Mouse (Mus musculus) ES-CJ7 (cell line): ENCODE measurements around the gene Galnt14.

ENCODE experiments used
- DNase-seq: peaks from one replicate; pipeline ENCODE4 v3.0.0; 2011; ENCODE audit warnings: low read depth, low spot score

The Galnt14 gene

DNA sequence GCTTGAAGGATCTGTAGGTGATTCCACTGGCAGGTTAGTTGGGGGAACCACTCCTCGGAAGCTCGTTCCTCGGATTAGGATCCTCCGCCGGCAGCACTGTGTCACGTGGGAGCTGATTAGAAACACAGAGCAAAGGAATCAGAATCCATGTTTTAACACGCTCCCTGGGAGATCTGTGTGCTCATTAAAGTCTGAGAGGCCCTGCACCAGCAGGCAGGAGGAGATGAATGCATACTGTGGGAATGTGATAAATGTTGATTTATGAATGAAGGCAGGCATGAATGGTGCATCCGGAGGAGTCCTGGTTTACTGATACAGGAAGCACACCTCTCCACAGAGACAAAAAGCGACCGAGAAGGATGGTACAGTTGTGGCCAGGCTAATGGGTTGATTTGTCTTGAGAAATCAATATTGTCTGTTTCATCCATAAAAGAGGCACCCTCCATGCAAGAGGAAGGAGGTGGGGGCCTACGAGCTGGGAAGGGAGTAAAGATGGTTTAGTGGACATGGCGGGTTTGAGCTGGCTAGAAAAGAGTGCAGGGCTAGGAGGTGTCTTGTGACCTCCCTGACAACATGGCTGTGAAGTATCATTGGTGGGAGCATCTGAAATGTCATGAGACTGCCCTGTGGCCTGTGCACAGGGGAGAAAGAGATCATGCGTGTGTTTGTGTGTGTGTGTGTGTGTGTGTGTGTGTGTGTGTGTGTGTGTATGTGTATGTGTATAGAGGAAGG is 202.3 kb downstream of the Galnt14 start:
- no peak for DNase-seq

DNA sequence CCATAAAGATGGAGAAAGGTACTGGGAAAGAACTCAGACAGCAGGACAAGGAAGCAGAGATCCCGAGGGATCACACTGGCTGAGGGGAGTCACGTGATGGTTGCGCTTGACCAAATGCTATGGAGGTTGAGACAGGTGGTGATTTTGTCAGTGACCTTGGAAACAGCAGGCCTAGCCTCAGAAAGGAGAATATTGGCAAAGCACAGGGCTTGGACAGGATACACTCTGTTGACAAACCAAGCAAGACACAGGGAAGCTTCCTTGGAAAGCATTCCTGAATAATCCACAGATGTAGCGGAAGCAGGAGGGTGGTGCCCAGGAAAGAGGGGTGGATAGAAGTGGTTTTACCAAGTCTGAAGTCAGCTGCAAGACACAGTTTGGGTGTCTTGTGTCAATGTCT is 206.1 kb downstream of the Galnt14 start:
- DNase-seq = no peak

GRCm38 (mm10) chr17:73502613-73503012 is 207.6 kb downstream of the Galnt14 start:
- no peak for DNase-seq

DNA sequence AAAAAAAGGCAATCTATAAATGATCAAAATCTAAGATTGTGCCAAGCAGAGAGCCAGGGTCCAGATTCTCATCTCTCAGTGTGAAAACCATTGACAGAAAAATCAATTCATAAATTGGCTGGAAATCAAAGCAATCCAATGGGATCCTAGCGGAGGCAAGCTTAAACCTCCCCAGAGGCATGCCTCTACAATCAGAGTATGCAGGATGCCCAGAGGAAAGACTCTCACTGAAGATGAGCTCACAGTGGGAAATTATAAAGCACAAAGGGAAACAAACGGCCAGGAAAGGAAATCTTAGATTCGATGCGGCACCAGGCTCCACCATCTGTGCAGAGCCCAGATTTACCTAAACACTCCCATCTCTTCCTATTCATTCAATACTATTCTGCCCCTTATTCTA is 220.7 kb downstream of the Galnt14 start:
- no peak for DNase-seq

DNA sequence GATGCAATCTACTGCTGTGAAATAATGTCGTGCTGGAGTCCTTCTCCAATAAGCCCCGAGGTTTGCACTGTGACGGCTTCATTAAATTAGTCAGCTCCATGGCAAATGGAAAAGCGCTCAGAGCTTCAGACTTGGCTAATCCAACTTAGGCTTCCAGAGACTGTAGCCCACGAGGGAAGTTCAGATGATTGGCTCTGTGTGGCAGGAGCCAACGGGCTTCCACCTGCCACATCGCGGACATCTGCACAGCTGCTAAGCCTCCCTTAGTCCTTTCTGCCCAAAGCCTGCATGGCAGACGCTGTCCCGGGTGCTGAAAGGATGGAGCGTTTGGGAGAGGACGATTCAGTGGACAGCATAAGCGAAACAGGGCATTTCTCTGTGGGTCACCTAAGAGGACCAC is 222.5 kb downstream of the Galnt14 start:
- peak; percentile 27 for DNase-seq

- DNase-seq = no peak
Measured at GRCm38 (mm10) chr17:73487380-73487779, 222.9 kb downstream of the Galnt14 start.

DNA sequence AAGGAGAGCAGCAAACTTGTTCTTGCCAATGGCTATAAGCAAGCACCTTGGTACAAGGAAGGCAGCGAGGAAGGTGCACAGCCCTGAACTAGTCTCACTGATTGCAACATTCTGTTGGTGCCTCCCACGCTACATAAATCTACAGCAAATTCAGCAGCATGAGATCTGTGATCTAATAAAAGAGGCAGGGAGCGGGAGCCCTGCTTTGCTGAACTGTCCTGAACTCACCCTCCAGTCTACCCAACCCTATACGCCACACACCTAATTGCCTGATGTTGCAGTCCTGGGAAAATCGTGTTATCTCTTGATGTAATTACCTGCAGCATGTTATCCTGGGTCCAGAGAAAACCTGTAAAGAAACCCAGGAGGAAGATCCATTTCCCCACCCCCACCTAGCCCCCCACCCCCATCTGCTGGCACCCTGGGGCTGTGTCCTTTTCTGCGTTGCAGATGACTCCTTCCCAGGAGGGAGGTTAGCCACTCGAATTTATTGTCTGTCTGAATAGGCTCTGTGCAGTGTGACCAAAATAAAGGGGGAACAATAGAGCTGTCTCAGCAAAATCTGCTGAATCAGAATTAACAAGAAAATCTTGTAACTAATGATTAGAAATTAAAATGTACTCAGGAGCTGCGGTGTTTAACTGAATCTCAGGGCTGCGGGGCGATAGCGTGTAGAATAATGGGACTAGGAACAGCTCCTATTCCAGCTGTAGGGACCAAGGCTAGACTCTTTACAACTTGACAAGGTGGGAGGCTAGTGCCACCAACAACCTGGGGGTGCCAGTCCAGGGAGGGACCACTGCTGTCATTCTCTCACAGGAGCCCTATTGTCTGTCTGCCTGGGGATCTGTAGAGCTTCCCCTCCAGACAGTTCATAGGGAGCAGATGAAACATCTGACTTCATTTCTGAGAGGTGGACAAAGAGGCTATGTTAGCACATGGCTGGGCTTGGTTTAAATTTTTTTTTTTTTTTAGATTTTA is 232.9 kb downstream of the Galnt14 start:
- no peak for DNase-seq

DNA sequence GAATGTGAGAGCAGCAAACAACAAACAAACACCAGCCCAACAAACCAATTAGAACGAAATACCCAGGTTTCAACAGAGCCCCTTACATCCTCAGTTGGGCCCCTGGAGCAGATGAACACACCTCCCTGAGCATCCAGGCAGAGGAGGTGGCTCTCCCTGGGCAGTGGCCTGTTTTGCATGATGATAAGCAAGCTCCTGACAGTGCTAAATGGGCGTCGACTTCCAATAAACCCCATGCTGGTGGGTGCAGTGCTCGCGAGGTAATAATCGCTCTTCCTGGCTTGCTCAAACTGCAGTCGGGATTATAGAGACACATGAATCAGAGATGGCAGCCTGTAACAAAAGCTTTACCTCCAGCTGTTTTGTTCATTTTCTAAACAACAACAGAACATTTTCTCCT is 235.9 kb downstream of the Galnt14 start:
- peak; percentile 5 for DNase-seq

GRCm38 (mm10) chr17:73473012-73473411 is 237.2 kb downstream of the Galnt14 start:
- DNase-seq = no peak

DNA sequence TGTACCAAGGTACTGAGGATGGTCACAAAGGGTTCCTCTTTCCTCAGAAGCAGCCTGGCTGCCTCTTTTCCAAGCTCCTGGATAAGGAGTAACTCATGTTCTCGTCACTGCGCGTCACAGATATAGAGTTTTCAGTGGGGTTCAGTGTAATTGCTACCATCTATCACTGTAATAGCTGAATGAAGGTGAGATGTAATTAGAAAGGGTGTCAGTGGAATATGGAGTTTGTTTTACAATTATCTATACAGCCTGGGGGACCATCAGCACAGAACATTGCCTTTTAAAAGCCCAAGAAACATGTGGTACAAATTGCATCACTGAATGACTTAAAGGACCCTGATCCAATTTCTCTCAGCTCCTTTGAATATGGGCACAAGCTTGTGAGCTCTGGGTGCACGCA is 249.4 kb downstream of the Galnt14 start:
- no peak for DNase-seq

DNA sequence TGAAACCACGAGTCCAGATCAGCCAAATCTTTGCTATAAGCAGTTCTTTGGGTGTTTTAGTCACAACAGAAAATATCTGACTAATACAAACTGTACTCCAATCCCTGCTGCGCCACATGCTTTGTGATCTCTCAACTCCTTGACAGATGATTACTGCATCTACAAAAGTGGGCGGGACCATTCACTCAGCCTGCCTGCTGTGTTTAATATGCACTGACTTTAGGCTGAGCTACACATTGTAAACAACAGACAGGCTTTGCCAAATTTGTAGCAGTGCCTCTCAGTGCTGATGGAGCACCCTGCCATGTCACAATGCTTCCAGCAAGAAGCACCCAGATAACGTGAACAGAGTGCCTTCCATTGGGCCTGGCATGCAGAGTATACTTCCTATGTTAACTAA is 251.5 kb downstream of the Galnt14 start:
- DNase-seq = no peak

DNA sequence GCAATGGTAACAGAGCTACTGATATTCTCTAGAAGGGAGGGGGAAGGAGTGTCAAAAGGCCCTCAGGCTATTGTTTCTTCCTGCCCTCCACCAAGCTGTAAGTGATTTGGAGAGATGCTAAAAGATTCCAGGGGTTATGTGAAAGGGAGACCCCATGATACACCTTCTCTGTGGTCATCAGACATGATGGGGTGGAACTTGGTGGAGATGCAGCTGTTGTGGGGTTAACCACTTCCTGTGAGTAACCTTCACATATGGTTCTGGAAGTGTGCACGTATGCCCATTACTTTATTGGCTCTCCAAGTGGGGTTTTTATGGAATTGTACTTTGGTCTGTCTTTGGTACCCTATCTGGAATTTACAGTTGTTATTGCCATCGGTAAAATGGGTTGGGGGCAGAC is 253.7 kb downstream of the Galnt14 start:
- no peak for DNase-seq

DNA sequence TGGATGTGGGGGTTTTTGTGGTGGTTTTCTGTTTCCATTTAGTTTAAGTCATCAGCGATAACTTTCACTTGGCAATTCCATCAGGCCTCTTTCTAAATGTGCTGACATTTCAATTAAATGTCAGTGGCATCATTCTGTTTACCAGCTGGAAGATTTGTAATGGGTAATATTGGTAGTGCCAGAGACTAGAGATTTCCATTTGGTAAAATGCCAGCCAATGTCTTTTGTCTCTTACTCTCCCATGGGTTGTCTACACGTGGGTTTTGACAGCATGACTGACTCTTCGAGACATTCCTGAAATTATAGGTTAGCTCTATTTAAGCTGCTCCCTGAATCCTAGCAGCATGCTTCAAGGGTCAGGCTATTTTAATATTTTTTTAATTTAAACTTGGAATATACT is 256.6 kb downstream of the Galnt14 start:
- no peak for DNase-seq

GRCm38 (mm10) chr17:73452151-73452760 is 258.0 kb downstream of the Galnt14 start:
- no peak for DNase-seq

GRCm38 (mm10) chr17:73449104-73449503 is 261.1 kb downstream of the Galnt14 start:
- DNase-seq = no peak
